Mouse (Mus musculus) neural tube, embryonic 13.5 days (tissue): Measurements from ENCODE around the gene Nrtn. TPM values are rescaled to one million over a fixed set of nuclear protein-coding genes. Genes with fewer than 3 reads are reported as not detected.
A peak's percentile ranks its signal among the peaks of the same experiment; 100 is the strongest.

Experiments used
- ATAC-seq: fragments of 200-750 bp; cut with Nextera tagmentation; 2 replicates; pipeline ENCODE4 v1.8.0; 2017; ENCODE audit warnings: low read depth, mild to moderate bottlenecking, moderate TSS enrichment, moderate library complexity
- H3K27ac ChIP-seq: fragments of 300-500 bp; sonication (generic); replicated peaks from 2 replicates; pipeline ENCODE4 v1.5.1; 2015; ENCODE audit warnings: moderate library complexity, mild to moderate bottlenecking, inconsistent platforms
- H3K27me3 ChIP-seq: fragments of 300-500 bp; sonication (generic); 2 replicates; pipeline ENCODE4 v1.6.1; 2015; ENCODE audit warnings: mild to moderate bottlenecking, inconsistent platforms
- H3K36me3 ChIP-seq: fragments of 300-500 bp; sonication (generic); 2 replicates; pipeline ENCODE4 v1.6.1; 2015; ENCODE audit warnings: mild to moderate bottlenecking, inconsistent platforms
- H3K4me1 ChIP-seq: fragments of 300-500 bp; sonication (generic); replicated peaks from 2 replicates; pipeline ENCODE4 v1.6.1; 2015; ENCODE audit warnings: inconsistent platforms
- H3K4me2 ChIP-seq: fragments of 300-500 bp; sonication (generic); 2 replicates; pipeline ENCODE4 v1.6.1; 2015; ENCODE audit warnings: inconsistent platforms, mild to moderate bottlenecking, moderate library complexity
- H3K4me3 ChIP-seq: fragments of 300-500 bp; sonication (generic); 2 replicates; pipeline ENCODE4 v1.5.1; 2015; ENCODE audit warnings: mild to moderate bottlenecking, inconsistent platforms
- H3K9ac ChIP-seq: fragments of 300-500 bp; sonication (generic); 2 replicates; pipeline ENCODE4 v1.6.1; 2015; ENCODE audit warnings: moderate library complexity, mild to moderate bottlenecking, inconsistent platforms
- H3K9me3 ChIP-seq: fragments of 300-500 bp; sonication (generic); 2 replicates; pipeline ENCODE4 v1.6.1; 2016; ENCODE audit warnings: inconsistent platforms
- WGBS: fragments of 180-500 bp; shearing (Covaris S2); methylation state at CpG from one replicate; pipeline ENCODE4 v1.1.7; 2015; 5-methylcytosine and 5-hydroxymethylcytosine counted together
- polyA plus RNA-seq: library from polyadenylated mRNA; unstranded; fragments of >200 nt; fragmentation: Nextera tagmentation; extraction: Ambion mirVana; gene quantifications from 2 replicates; pipeline ENCODE4 v1.2.1, GENCODE M21; 2015

The Nrtn gene
- polyA plus RNA-seq, 1 experiment from 2014 or later, result 1.1 TPM

- H3K27ac ChIP-seq, result no peak overlapping the region
- H3K4me2 ChIP-seq, result no peak overlapping the region
- peaks cover 63% of the 10 kb centered on the region for H3K27me3 ChIP-seq
- H3K36me3 ChIP-seq, result no peaks in the 10 kb centered on the region
- no peak overlapping the region for H3K4me3 ChIP-seq
- no peaks in the 10 kb centered on the region for H3K9me3 ChIP-seq
- 39% methylated on average over 7 of the region's 7 CpGs for WGBS
- H3K9ac ChIP-seq, result no peak overlapping the region
- ATAC-seq, result no peak
- peaks cover 29% of the 10 kb centered on the region for H3K4me1 ChIP-seq
Observed at GRCm38 (mm10) chr17:56759261-56759660, 1.9 kb upstream of the Nrtn start.

GRCm38 (mm10) chr17:56758132-56758531 is 802 bp upstream of the Nrtn start:
- Histone ChIP-seq H3K4me2 (peak overlapping the region; percentile 73; the same call in 1 of the 2 replicates), H3K27me3 (peaks cover 75% of the 10 kb centered on the region), H3K4me3 (no peak overlapping the region), H3K9me3 (no peaks in the 10 kb centered on the region), H3K36me3 (no peaks in the 10 kb centered on the region), H3K27ac (no peak overlapping the region), H3K9ac (no peak overlapping the region), H3K4me1 (peaks cover 32% of the 10 kb centered on the region)
- no peak for ATAC-seq
- 5% methylated on average over 12 of the region's 12 CpGs for WGBS

GRCm38 (mm10) chr17:56756703-56757399 is 479 bp downstream of the Nrtn start:
- H3K36me3 ChIP-seq, result no peaks in the 10 kb centered on the region
- H3K4me1 ChIP-seq, result peaks cover 23% of the 10 kb centered on the region
- H3K4me2 ChIP-seq, result peak overlapping the region; percentile 73
- H3K27ac ChIP-seq, result no peak overlapping the region
- peak overlapping the region; percentile 69 for H3K9ac ChIP-seq
- H3K4me3 ChIP-seq, result peak overlapping the region; percentile 41
- WGBS, result 1% methylated on average over 50 of the region's 51 CpGs
- peaks cover 87% of the 10 kb centered on the region for H3K27me3 ChIP-seq
- ATAC-seq, result no peak
- no peaks in the 10 kb centered on the region for H3K9me3 ChIP-seq

- ATAC-seq, result no peak
- H3K9me3 ChIP-seq, result no peaks in the 10 kb centered on the region
- H3K4me1 ChIP-seq, result peaks cover 20% of the 10 kb centered on the region
- no peak overlapping the region for H3K4me3 ChIP-seq
- 11% methylated on average over 36 of the region's 36 CpGs for WGBS
- H3K27ac ChIP-seq, result no peak overlapping the region
- no peak overlapping the region for H3K9ac ChIP-seq
- peaks cover 93% of the 10 kb centered on the region for H3K27me3 ChIP-seq
- no peaks in the 10 kb centered on the region for H3K36me3 ChIP-seq
- H3K4me2 ChIP-seq, result no peak overlapping the region
Observed at GRCm38 (mm10) chr17:56754271-56755185, 2.8 kb downstream of the Nrtn start.

GRCm38 (mm10) chr17:56753452-56753851 is 3.9 kb downstream of the Nrtn start:
- H3K27ac ChIP-seq, result no peak overlapping the region
- ATAC-seq, result no peak
- H3K9me3 ChIP-seq, result no peaks in the 10 kb centered on the region
- H3K36me3 ChIP-seq, result no peaks in the 10 kb centered on the region
- 26% methylated on average over 15 of the region's 15 CpGs for WGBS
- H3K4me1 ChIP-seq, result peaks cover 20% of the 10 kb centered on the region
- H3K4me3 ChIP-seq, result no peak overlapping the region
- no peak overlapping the region for H3K4me2 ChIP-seq
- H3K9ac ChIP-seq, result no peak overlapping the region
- peaks cover 96% of the 10 kb centered on the region for H3K27me3 ChIP-seq

- peak; percentile 79 for ATAC-seq
- no peaks in the 10 kb centered on the region for H3K36me3 ChIP-seq
- 21% methylated on average over 71 of the region's 71 CpGs for WGBS
Observed at GRCm38 (mm10) chr17:56751404-56752072, 5.8 kb downstream of the Nrtn start.

GRCm38 (mm10) chr17:56744173-56744572 is 13.2 kb downstream of the Nrtn start:
- H3K4me2 ChIP-seq, result no peak overlapping the region
- H3K4me3 ChIP-seq, result no peak overlapping the region
- no peak overlapping the region for H3K9ac ChIP-seq
- 68% methylated on average over 5 of the region's 5 CpGs for WGBS
- no peak for ATAC-seq
- no peak overlapping the region for H3K27ac ChIP-seq
- H3K9me3 ChIP-seq, result no peaks in the 10 kb centered on the region
- no peaks in the 10 kb centered on the region for H3K36me3 ChIP-seq
- H3K4me1 ChIP-seq, result no peaks in the 10 kb centered on the region
- H3K27me3 ChIP-seq, result peaks cover 12% of the 10 kb centered on the region; the same call in 1 of the 2 replicates

More at GRCm38 (mm10) chr17:56751404-56752072, 5.8 kb downstream of the Nrtn start:
- Histone ChIP-seq H3K9me3 (no peaks in the 10 kb centered on the region), H3K4me1 (0 out of 2 replicates have a peak, but pooled peaks cover 10% of the 10 kb centered on the region), H3K4me2 (peak overlapping the region; percentile 49), H3K9ac (peak overlapping the region; percentile 48; the same call in 1 of the 2 replicates), H3K27ac (no peak overlapping the region), H3K27me3 (peaks cover 84% of the 10 kb centered on the region), H3K4me3 (peak overlapping the region; percentile 34)

GRCm38 (mm10) chr17:56740788-56741160 is 16.6 kb downstream of the Nrtn start:
- H3K27me3 ChIP-seq, result no peaks in the 10 kb centered on the region
- ATAC-seq, result no peak
- H3K9me3 ChIP-seq, result no peaks in the 10 kb centered on the region
- H3K36me3 ChIP-seq, result no peaks in the 10 kb centered on the region
- H3K27ac ChIP-seq, result no peak overlapping the region
- H3K4me3 ChIP-seq, result no peak overlapping the region
- H3K9ac ChIP-seq, result no peak overlapping the region
- no peaks in the 10 kb centered on the region for H3K4me1 ChIP-seq
- no peak overlapping the region for H3K4me2 ChIP-seq
- 78% methylated on average over 17 of the region's 17 CpGs for WGBS

GRCm38 (mm10) chr17:56740118-56740787 is 17.1 kb downstream of the Nrtn start:
- Histone ChIP-seq H3K36me3 (no peaks in the 10 kb centered on the region), H3K4me2 (no peak overlapping the region), H3K9me3 (no peaks in the 10 kb centered on the region), H3K4me1 (no peaks in the 10 kb centered on the region), H3K27me3 (no peaks in the 10 kb centered on the region), H3K4me3 (no peak overlapping the region), H3K9ac (no peak overlapping the region), H3K27ac (no peak overlapping the region)
- no peak for ATAC-seq
- 86% methylated on average over 17 of the region's 17 CpGs for WGBS

GRCm38 (mm10) chr17:56738221-56738620 is 19.1 kb downstream of the Nrtn start:
- H3K27me3 ChIP-seq, result no peaks in the 10 kb centered on the region
- no peaks in the 10 kb centered on the region for H3K4me1 ChIP-seq
- H3K4me3 ChIP-seq, result no peak overlapping the region
- H3K27ac ChIP-seq, result no peak overlapping the region
- 81% methylated on average over 10 of the region's 10 CpGs for WGBS
- no peaks in the 10 kb centered on the region for H3K9me3 ChIP-seq
- no peak overlapping the region for H3K4me2 ChIP-seq
- no peak overlapping the region for H3K9ac ChIP-seq
- H3K36me3 ChIP-seq, result no peaks in the 10 kb centered on the region
- ATAC-seq, result no peak

GRCm38 (mm10) chr17:56736534-56736933 is 20.8 kb downstream of the Nrtn start:
- H3K9ac ChIP-seq, result no peak overlapping the region
- no peak for ATAC-seq
- no peaks in the 10 kb centered on the region for H3K4me1 ChIP-seq
- H3K4me2 ChIP-seq, result no peak overlapping the region
- H3K4me3 ChIP-seq, result no peak overlapping the region
- no peaks in the 10 kb centered on the region for H3K36me3 ChIP-seq
- 0 out of 2 replicates have a peak, but pooled peaks cover 4% of the 10 kb centered on the region for H3K27me3 ChIP-seq
- no peak overlapping the region for H3K27ac ChIP-seq
- 46% methylated on average over 8 of the region's 8 CpGs for WGBS
- H3K9me3 ChIP-seq, result no peaks in the 10 kb centered on the region
